Mouse (Mus musculus) G1E (cell line): Measurements from ENCODE around the gene Gm49369. TPM values are rescaled to one million over a fixed set of nuclear protein-coding genes. Genes with fewer than 3 reads are reported as not detected.

Experiments used
- ATAC-seq: 2 replicates; pipeline ENCODE4 v1.8.0; 2016; ENCODE audit warnings: mild to moderate bottlenecking; ENCODE audit not compliant: insufficient number of reproducible peaks, poor library complexity, low FRiP score, severe bottlenecking; ENCODE audit errors: extremely low read depth
- DNase-seq: peaks from one replicate; pipeline ENCODE4 v3.0.0; 2012; ENCODE audit warnings: low spot score
- H3K27me3 ChIP-seq: 2 replicates; pipeline ENCODE4 v1.6.1; 2012; ENCODE audit warnings: mild to moderate bottlenecking, low read length, inconsistent platforms; ENCODE audit not compliant: insufficient read depth
- H3K36me3 ChIP-seq: replicated peaks from 2 replicates; pipeline ENCODE3; 2012; ENCODE audit warnings: mild to moderate bottlenecking, inconsistent platforms
- H3K4me1 ChIP-seq: 2 replicates; pipeline ENCODE4 v1.6.1; 2012; ENCODE audit warnings: low read depth, low read length, inconsistent platforms, mixed read lengths; ENCODE audit not compliant: insufficient read depth
- H3K4me3 ChIP-seq: 2 replicates; pipeline ENCODE4 v1.5.1; 2012; ENCODE audit warnings: low read depth, mild to moderate bottlenecking, inconsistent platforms, low read length, moderate library complexity, mixed read lengths
- H3K9me3 ChIP-seq: replicated peaks from 2 replicates; pipeline ENCODE4 v1.6.1; 2012; ENCODE audit warnings: inconsistent platforms
- CTCF ChIP-seq: IDR thresholded peaks from 2 replicates; pipeline ENCODE4 v1.5.1; 2012; ENCODE audit warnings: low read depth, low read length, inconsistent platforms, mixed read lengths
- GATA1 ChIP-seq: IDR thresholded peaks from 2 replicates; pipeline ENCODE4 v1.6.1; 2012; ENCODE audit warnings: borderline replicate concordance, low read length, inconsistent platforms, mixed read lengths
- GATA2 ChIP-seq: IDR thresholded peaks from 2 replicates; pipeline ENCODE4 v1.6.1; 2012; ENCODE audit warnings: low read depth, low read length, inconsistent platforms, borderline replicate concordance
- POLR2AphosphoS5 ChIP-seq: IDR thresholded peaks from 2 replicates; pipeline ENCODE4 v1.6.1; 2012; ENCODE audit warnings: low read depth, low read length, inconsistent platforms; ENCODE audit not compliant: insufficient replicate concordance
- TAL1 ChIP-seq: conservative IDR thresholded peaks from 2 replicates; pipeline ENCODE4 v1.6.1; 2012; ENCODE audit warnings: low read depth, low read length, inconsistent platforms, mixed read lengths
- polyA plus RNA-seq: library from polyadenylated mRNA; stranded (reverse); fragments of >175 nt; gene quantifications from 2 replicates; pipeline ENCODE4 v1.2.3, GENCODE M21; 2012
- total RNA-seq, 2 experiments: library from RNA; stranded (forward) in 1 of 2; stranded (reverse) in 1 of 2; fragments of 200-1000 nt in 1 of 2; fragments of >200 nt in 1 of 2; fragmentation: Nextera tagmentation in 1 of 2; gene quantifications; 2 replicates each; pipeline ENCODE4 v1.2.3; 2014 to 2017

The Gm49369 gene
- total and polyA plus RNA-seq, 3 experiments, result 43.6 to 246 TPM; not detected in 1

- H3K27me3 ChIP-seq, result peaks cover 23% of the 10 kb centered on the region
- H3K36me3 ChIP-seq, result peaks cover 64% of the 10 kb centered on the region
- H3K4me3 ChIP-seq, result no peak overlapping the region
- H3K9me3 ChIP-seq, result no peaks in the 10 kb centered on the region
- TF ChIP-seq TAL1 (no peak), GATA2 (no peak), CTCF (no peak), GATA1 (no peak), POLR2AphosphoS5 (no peak)
- ATAC-seq, result no peak
- DNase-seq, result no peak
- H3K4me1 ChIP-seq, result peaks cover 90% of the 10 kb centered on the region
These were observed 7.2 kb downstream of the Gm49369 start for GRCm38 (mm10) chr7:142375261-142375724.

DNA sequence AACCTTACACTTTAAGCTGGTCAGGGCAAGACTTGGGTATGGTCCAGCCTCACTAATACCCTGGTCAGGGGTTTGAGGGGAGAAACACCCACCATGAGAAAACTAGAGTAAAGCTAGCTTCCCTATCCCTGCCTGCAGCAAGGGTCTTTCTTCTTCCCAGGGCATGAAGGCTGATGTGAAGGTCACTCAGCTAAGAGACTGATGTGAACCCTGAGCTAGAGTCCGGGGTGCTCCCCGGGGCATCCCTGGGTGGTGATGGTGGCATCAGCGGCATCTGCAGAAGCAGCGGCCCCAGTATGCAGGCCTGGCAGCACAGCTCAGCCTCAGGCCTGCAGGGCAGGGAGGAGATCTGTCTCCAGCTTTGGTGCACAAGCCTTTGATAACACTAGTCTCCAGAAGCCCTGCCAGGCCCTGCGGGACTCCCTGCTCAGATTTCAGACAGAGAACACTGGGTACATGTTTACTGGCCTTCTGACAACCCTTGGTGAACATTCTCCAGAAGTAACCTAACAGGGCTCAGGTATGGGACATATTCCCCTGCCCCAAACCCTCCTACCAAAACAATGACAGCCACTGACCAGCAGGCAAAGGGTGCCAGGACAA lies 8.0 kb downstream of the Gm49369 start:
- Histone ChIP-seq H3K36me3 (peaks cover 56% of the 10 kb centered on the region), H3K27me3 (peaks cover 31% of the 10 kb centered on the region), H3K4me1 (peaks cover 89% of the 10 kb centered on the region)

GRCm38 (mm10) chr7:142373641-142374412 lies 8.6 kb downstream of the Gm49369 start, which contains the start of gene Ifitm10:
Gene Ifitm10, minus strand, starts transcription at chr7:142373753.
- peaks cover 49% of the 10 kb centered on the region for H3K36me3 ChIP-seq
- H3K4me3 ChIP-seq, result no peak within 1 kb of the TSS
- TF ChIP-seq TAL1 (no peak), GATA2 (no peak), CTCF (no peak), GATA1 (no peak), POLR2AphosphoS5 (no peak)
- H3K9me3 ChIP-seq, result no peaks in the 10 kb centered on the region
- H3K4me1 ChIP-seq, result peaks cover 84% of the 10 kb centered on the region
- peaks cover 38% of the 10 kb centered on the region for H3K27me3 ChIP-seq
- ATAC-seq, result no peak
- DNase-seq, result no peak

More for the DNA sequence above, 8.0 kb downstream of the Gm49369 start:
- no peak overlapping the region for H3K4me3 ChIP-seq
- no peaks in the 10 kb centered on the region for H3K9me3 ChIP-seq
- DNase-seq (no peak), ATAC-seq (no peak)
- TF ChIP-seq CTCF (no peak), TAL1 (no peak), POLR2AphosphoS5 (no peak), GATA2 (no peak), GATA1 (no peak)

DNA sequence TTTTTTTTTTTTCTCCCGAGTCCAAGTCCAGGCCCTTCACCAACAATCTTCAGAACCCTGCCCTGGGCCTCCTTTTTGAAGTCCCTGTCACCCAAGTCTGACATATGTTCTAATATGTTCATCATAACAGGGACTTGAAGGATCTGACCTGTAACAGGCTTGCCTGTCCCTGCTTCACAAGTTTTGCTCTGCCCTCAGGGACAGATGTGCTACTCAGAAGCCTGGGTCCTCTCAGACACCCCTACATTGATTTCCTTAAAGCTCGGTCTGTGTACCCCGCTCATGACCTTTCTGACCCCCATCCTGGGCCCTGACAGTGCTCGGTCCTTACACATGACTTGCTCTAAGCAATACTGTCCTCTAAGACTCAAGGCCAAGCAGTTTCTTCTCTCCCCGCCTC lies 9.4 kb downstream of the Gm49369 start:
- Histone ChIP-seq H3K36me3 (peaks cover 42% of the 10 kb centered on the region), H3K9me3 (no peaks in the 10 kb centered on the region), H3K4me1 (peaks cover 76% of the 10 kb centered on the region), H3K4me3 (no peak overlapping the region), H3K27me3 (peaks cover 45% of the 10 kb centered on the region)
- ATAC-seq, result no peak
- TF ChIP-seq TAL1 (no peak), GATA1 (no peak), POLR2AphosphoS5 (no peak), GATA2 (no peak)
- no peak for DNase-seq

DNA sequence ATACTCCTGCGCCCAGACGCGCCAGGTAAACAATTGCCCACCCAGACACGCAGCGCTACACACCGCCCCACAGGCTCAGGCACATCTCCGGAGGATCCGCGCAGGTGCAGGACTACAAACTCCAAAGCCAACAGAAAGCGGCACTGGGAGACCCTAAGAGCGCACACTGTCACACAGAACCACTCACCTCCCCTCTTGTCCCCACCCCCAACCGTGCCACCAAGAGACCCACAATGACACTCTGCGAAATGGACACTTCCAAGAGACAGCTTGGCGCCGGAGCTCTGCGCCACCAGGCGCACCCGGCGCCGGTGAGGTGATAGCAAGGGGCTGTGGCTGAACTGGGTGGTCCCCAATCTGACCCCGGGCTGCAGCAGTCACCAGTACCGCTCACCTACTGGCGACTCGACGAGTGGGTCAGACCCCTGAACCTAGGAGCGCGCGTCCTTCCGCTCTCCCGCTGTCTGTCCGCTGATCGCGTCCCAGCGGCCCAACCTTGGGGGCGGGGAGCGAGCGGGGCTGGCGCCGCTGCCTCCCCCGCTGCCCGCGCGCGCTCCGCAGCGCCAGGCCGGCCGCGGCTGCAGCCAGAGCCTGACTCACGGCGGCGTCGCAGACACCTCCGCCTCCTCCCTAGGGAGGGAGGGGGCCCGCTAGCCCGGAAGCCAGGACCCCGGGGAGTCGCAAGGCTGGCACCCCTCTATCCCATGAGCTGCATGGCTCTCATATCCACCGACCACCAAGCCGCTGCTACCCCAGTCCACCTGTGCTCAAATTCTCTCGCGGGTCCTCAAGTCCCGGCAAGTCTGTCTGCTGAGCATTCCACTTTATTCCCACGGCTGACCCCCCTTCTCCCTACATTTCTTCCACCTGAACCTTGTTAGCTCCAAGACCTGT lies 10.5 kb downstream of the Gm49369 start:
- Histone ChIP-seq H3K4me3 (peak overlapping the region; percentile 63; the same call in 1 of the 2 replicates), H3K36me3 (peaks cover 32% of the 10 kb centered on the region), H3K9me3 (no peaks in the 10 kb centered on the region), H3K4me1 (peaks cover 65% of the 10 kb centered on the region), H3K27me3 (peaks cover 54% of the 10 kb centered on the region)
- DNase-seq (no peak), ATAC-seq (no peak)
- no peak for TF ChIP-seq GATA2
- no peak for TF ChIP-seq CTCF
- TF ChIP-seq GATA1, result no peak
- no peak for TF ChIP-seq TAL1
- TF ChIP-seq POLR2AphosphoS5, result no peak

- Histone ChIP-seq H3K9me3 (no peaks in the 10 kb centered on the region), H3K27me3 (peaks cover 55% of the 10 kb centered on the region), H3K4me3 (0 out of 2 replicates have a peak overlapping the region, but pooled peaks have one; percentile 63), H3K4me1 (peaks cover 59% of the 10 kb centered on the region), H3K36me3 (peaks cover 26% of the 10 kb centered on the region)
- DNase-seq (no peak), ATAC-seq (no peak)
- TF ChIP-seq GATA2 (no peak), CTCF (no peak), GATA1 (no peak), TAL1 (no peak)
These were observed 11.1 kb downstream of the Gm49369 start for GRCm38 (mm10) chr7:142371398-142371767.
